Mouse (Mus musculus): ENCODE measurements around the gene Nova1. TPM values are rescaled to one million over a fixed set of nuclear protein-coding genes. Genes with fewer than 3 reads are reported as not detected.

Gene Nova1
- 66.6 and 69.3 TPM in 2 replicates for polyA plus RNA-seq (2015; fragmentation: Nextera tagmentation; extraction: Ambion mirVana)

GRCm38 (mm10) chr12:46818856-46819347 lies at the start of gene Nova1:
Nova1 (minus strand) TSS chr12:46818929.

